Mouse (Mus musculus): ENCODE measurements around the gene Fut8.

- TF ChIP-seq POLR2A (IDR thresholded peaks at IDR 0.05; ENCODE audit: low read depth, low read length) (no peak), CTCF (IDR thresholded peaks at IDR 0.05; ENCODE audit: extremely low read depth, insufficient read length, insufficient replicate concordance, low read depth, low read length) (no peak)
Measured at GRCm38 (mm10) chr12:77191478-77192271, 46.2 kb upstream of the Fut8 start.

All from small intestine, adult 2 months (tissue).